13 mouse cellular contexts compared by ENCODE assay signal in genomic region chr5:24612302-24612649, GRCm38 (mm10). TPM values are rescaled to one million over a fixed set of nuclear protein-coding genes. Genes with fewer than 3 reads are reported as not detected.
DNase-seq lines count a peak whose midpoint lies in the region; ATAC-seq and TF ChIP-seq lines count a peak whose summit lies in the region.
"Had no signal": no experiment of that assay in that cellular context is flagged by ENCODE, and none has a peak within 500 bp of the region (broad histone marks: within the 10 kb centered on the region; RNA-seq: fewer than 3 reads in every experiment).

No protein-coding gene starts in this region.

- ATAC-seq in heart, embryonic 16.5 days (replicated peaks; ENCODE audit: extremely low read depth, insufficient read depth, low FRiP score): 0 out of 2 replicates have a peak, but pooled peaks have one; percentile 2
- peak; percentile 35 for ATAC-seq in neural tube, embryonic 12.5 days (ENCODE audit: low FRiP score, low read depth)
- ATAC-seq in limb, embryonic 13.5 days (ENCODE audit: low FRiP score, low read depth): no peak
- peak; percentile 7; the same call in 1 of the 2 replicates for ATAC-seq in stomach, postnatal 0 days (ENCODE audit: low FRiP score, low TSS enrichment)

- no peak for TF ChIP-seq EP300 in stomach, postnatal 0 days (optimal IDR thresholded peaks at IDR 0.05)

- H3K9ac ChIP-seq in heart, embryonic 16.5 days (ENCODE audit: low read length): no peak overlapping the region
- H3K9ac ChIP-seq in neural tube, embryonic 12.5 days: no peak overlapping the region
- H3K9ac ChIP-seq in limb, embryonic 13.5 days: peak overlapping the region; percentile 5; the same call in 1 of the 2 replicates
- no peak overlapping the region for H3K9ac ChIP-seq in stomach, postnatal 0 days (ENCODE audit: low read length)
- H3K9ac ChIP-seq: embryonic facial prominence, embryonic 15.5 days; liver, embryonic 13.5 days had no signal

- H3K4me3 ChIP-seq in heart, embryonic 16.5 days (ENCODE audit: low read length): no peak overlapping the region
- no peak overlapping the region for H3K4me3 ChIP-seq in neural tube, embryonic 12.5 days
- no peak overlapping the region for H3K4me3 ChIP-seq in limb, embryonic 13.5 days
- no peak overlapping the region for H3K4me3 ChIP-seq in stomach, postnatal 0 days (ENCODE audit: low read depth, low read length)
- H3K4me3 ChIP-seq: embryonic facial prominence, embryonic 15.5 days; liver, embryonic 13.5 days had no signal

- H3K4me1 ChIP-seq in heart, embryonic 16.5 days (ENCODE audit: control insufficient read depth, insufficient read depth, low read length): peaks cover 24% of the 10 kb centered on the region
- H3K4me1 ChIP-seq in neural tube, embryonic 12.5 days: peaks cover 15% of the 10 kb centered on the region
- H3K4me1 ChIP-seq in limb, embryonic 13.5 days: peaks cover 18% of the 10 kb centered on the region; the same call in 1 of the 2 replicates
- H3K4me1 ChIP-seq in stomach, postnatal 0 days (replicated peaks; ENCODE audit: control insufficient read depth, insufficient read depth): no peaks in the 10 kb centered on the region; the same call in 1 of the 2 replicates
- H3K4me1 ChIP-seq: liver, embryonic 13.5 days had no signal

- H3K36me3 ChIP-seq in heart, embryonic 16.5 days (ENCODE audit: control insufficient read depth, insufficient read depth): no peaks in the 10 kb centered on the region
- H3K36me3 ChIP-seq in neural tube, embryonic 12.5 days: no peaks in the 10 kb centered on the region
- H3K36me3 ChIP-seq in limb, embryonic 13.5 days: no peaks in the 10 kb centered on the region
- H3K36me3 ChIP-seq in stomach, postnatal 0 days (ENCODE audit: control insufficient read depth, insufficient read depth, low read length): no peaks in the 10 kb centered on the region; the same call in 1 of the 2 replicates
- H3K36me3 ChIP-seq: embryonic facial prominence, embryonic 15.5 days; liver, embryonic 13.5 days had no signal

- 59% methylated on average over 5 of the region's 5 CpGs for WGBS in heart, embryonic 16.5 days
- 71% methylated on average over 5 of the region's 5 CpGs for WGBS in neural tube, embryonic 12.5 days
- 77% methylated on average over 5 of the region's 5 CpGs for WGBS in limb, embryonic 13.5 days
- 73% methylated on average over 5 of the region's 5 CpGs for WGBS in stomach, postnatal 0 days

- H3K27ac ChIP-seq in heart, embryonic 16.5 days (ENCODE audit: low read length): no peak overlapping the region
- no peak overlapping the region for H3K27ac ChIP-seq in neural tube, embryonic 12.5 days
- no peak overlapping the region for H3K27ac ChIP-seq in limb, embryonic 13.5 days
- no peak overlapping the region for H3K27ac ChIP-seq in stomach, postnatal 0 days (replicated peaks)
- H3K27ac ChIP-seq: embryonic facial prominence, embryonic 15.5 days; liver, embryonic 13.5 days had no signal

- no peak overlapping the region for H3K4me2 ChIP-seq in heart, embryonic 16.5 days (ENCODE audit: low read depth, low read length)
- H3K4me2 ChIP-seq in neural tube, embryonic 12.5 days (replicated peaks): no peak overlapping the region
- no peak overlapping the region for H3K4me2 ChIP-seq in limb, embryonic 13.5 days (replicated peaks)
- H3K4me2 ChIP-seq in stomach, postnatal 0 days (replicated peaks; ENCODE audit: low read depth): no peak overlapping the region
- H3K4me2 ChIP-seq: embryonic facial prominence, embryonic 15.5 days; liver, embryonic 13.5 days had no signal

- H3K27me3 ChIP-seq in heart, embryonic 16.5 days (ENCODE audit: control insufficient read depth, insufficient read depth, low read length): no peaks in the 10 kb centered on the region
- H3K27me3 ChIP-seq in neural tube, embryonic 12.5 days (replicated peaks): no peaks in the 10 kb centered on the region
- H3K27me3 ChIP-seq in limb, embryonic 13.5 days: no peaks in the 10 kb centered on the region
- no peaks in the 10 kb centered on the region for H3K27me3 ChIP-seq in stomach, postnatal 0 days (ENCODE audit: control insufficient read depth, insufficient read depth, low read length)
- H3K27me3 ChIP-seq: embryonic facial prominence, embryonic 15.5 days had no signal

- H3K9me3 ChIP-seq in heart, embryonic 16.5 days (replicated peaks; ENCODE audit: control insufficient read depth, low read length): no peaks in the 10 kb centered on the region
- H3K9me3 ChIP-seq in neural tube, embryonic 12.5 days: no peaks in the 10 kb centered on the region
- H3K9me3 ChIP-seq in limb, embryonic 13.5 days: no peaks in the 10 kb centered on the region
- no peaks in the 10 kb centered on the region for H3K9me3 ChIP-seq in stomach, postnatal 0 days (ENCODE audit: control insufficient read depth, low read length)
- H3K9me3 ChIP-seq: embryonic facial prominence, embryonic 15.5 days; liver, embryonic 13.5 days had no signal

- no peak for DNase-seq in heart, postnatal 25 days (ENCODE audit: low spot score)
- DNase-seq in neural tube, embryonic 10.5 days (ENCODE audit: extremely low spot score, low spot score): no peak
- no peak for DNase-seq in stomach, postnatal 0 days (ENCODE audit: low spot score)
- no peak for DNase-seq in embryo, embryonic 10 days (ENCODE audit: low spot score)
- no peak for DNase-seq in cerebellum, postnatal 36 days
- DNase-seq: liver, embryonic 13.5 days had no signal

- intact Hi-C loops in heart, postnatal 25 days (cut with DNase I): no loop called here

- TF ChIP-seq CTCF in stomach, postnatal 0 days (IDR thresholded peaks at IDR 0.05; ENCODE audit: low read depth): peak; percentile 42

RNA-seq across cellular contexts. Expression of gene Smarcd3, which starts 11.9 kb away (rescaled TPM):
- 47.4 and 48.3 TPM in 2 replicates for polyA plus RNA-seq in heart, embryonic 16.5 days (2015; fragmentation: Nextera tagmentation; extraction: Ambion mirVana)
- total RNA-seq in heart, postnatal 25 days (2021): 10 to 100 TPM; 69.0 to 69.3 TPM
- polyA plus RNA-seq in neural tube, embryonic 12.5 days (2016; fragmentation: Nextera tagmentation; extraction: Ambion mirVana): 82.2 and 90.6 TPM in 2 replicates
- polyA plus RNA-seq in limb, embryonic 13.5 days (2015; fragmentation: Nextera tagmentation; extraction: Ambion mirVana): 51.2 and 51.3 TPM in 2 replicates
- polyA plus RNA-seq in stomach, postnatal 0 days (2015; fragmentation: Nextera tagmentation; extraction: Ambion mirVana): 13.3 and 17.8 TPM in 2 replicates

RNA-seq across cellular contexts. Expression of gene Chpf2, which starts 25.7 kb away (rescaled TPM):
- polyA plus RNA-seq in heart, embryonic 16.5 days (2015; fragmentation: Nextera tagmentation; extraction: Ambion mirVana): 14.4 and 14.8 TPM in 2 replicates
- total RNA-seq in heart, postnatal 25 days (2021): 1 to 10 TPM; 7.8 to 9.7 TPM
- 19.8 and 21.6 TPM in 2 replicates for polyA plus RNA-seq in neural tube, embryonic 12.5 days (2016; fragmentation: Nextera tagmentation; extraction: Ambion mirVana)
- 31.6 and 33.3 TPM in 2 replicates for polyA plus RNA-seq in limb, embryonic 13.5 days (2015; fragmentation: Nextera tagmentation; extraction: Ambion mirVana)
- 18.2 and 19.2 TPM in 2 replicates for polyA plus RNA-seq in stomach, postnatal 0 days (2015; fragmentation: Nextera tagmentation; extraction: Ambion mirVana)

RNA-seq across cellular contexts. Expression of gene Abcf2, which starts 35.0 kb away (rescaled TPM):
- polyA plus RNA-seq in heart, embryonic 16.5 days (2015; fragmentation: Nextera tagmentation; extraction: Ambion mirVana): 68.1 and 72.6 TPM in 2 replicates
- 10 to 100 TPM; 48.0 to 53.2 TPM for total RNA-seq in heart, postnatal 25 days (2021)
- 114 and 123 TPM in 2 replicates for polyA plus RNA-seq in neural tube, embryonic 12.5 days (2016; fragmentation: Nextera tagmentation; extraction: Ambion mirVana)
- polyA plus RNA-seq in limb, embryonic 13.5 days (2015; fragmentation: Nextera tagmentation; extraction: Ambion mirVana): 120 and 128 TPM in 2 replicates
- 45.2 and 45.3 TPM in 2 replicates for polyA plus RNA-seq in stomach, postnatal 0 days (2015; fragmentation: Nextera tagmentation; extraction: Ambion mirVana)

RNA-seq across cellular contexts. Expression of gene 4931409K22Rik, which starts 55.7 kb away (rescaled TPM):
- polyA plus RNA-seq in heart, embryonic 16.5 days (2015; fragmentation: Nextera tagmentation; extraction: Ambion mirVana): not detected in 2 replicates
- not detected for total RNA-seq in heart, postnatal 25 days (2021)
- 0.15 and 0.20 TPM in 2 replicates for polyA plus RNA-seq in neural tube, embryonic 12.5 days (2016; fragmentation: Nextera tagmentation; extraction: Ambion mirVana)
- polyA plus RNA-seq in limb, embryonic 13.5 days (2015; fragmentation: Nextera tagmentation; extraction: Ambion mirVana): 0.17 and 0.49 TPM in 2 replicates
- polyA plus RNA-seq in stomach, postnatal 0 days (2015; fragmentation: Nextera tagmentation; extraction: Ambion mirVana): 0.08 TPM in 1 of 2 replicates, not detected in the other
- total RNA-seq: adrenal gland, adult 18-20 months; layer of hippocampus, postnatal 25 days had no signal
- polyA plus RNA-seq: C2C12; liver, embryonic 13.5 days had no signal
